Mouse (Mus musculus) stomach, embryonic 16.5 days (tissue): ENCODE results near the gene Babam2. TPM values are rescaled to one million over a fixed set of nuclear protein-coding genes. Genes with fewer than 3 reads are reported as not detected.

Experiments used
- ATAC-seq: fragments of 200-750 bp; cut with Nextera tagmentation; 2 replicates; pipeline ENCODE4 v1.8.0; 2017; ENCODE audit warnings: moderate number of reproducible peaks, moderate TSS enrichment; ENCODE audit not compliant: insufficient read depth, low FRiP score
- H3K27ac ChIP-seq: fragments of 300-500 bp; sonication (generic); 2 replicates; pipeline ENCODE4 v1.5.1; 2014; ENCODE audit warnings: low read length
- H3K27me3 ChIP-seq: fragments of 300-500 bp; sonication (generic); 2 replicates; pipeline ENCODE4 v1.6.1; 2014; ENCODE audit warnings: low read length, control low read depth, mixed read lengths; ENCODE audit not compliant: control insufficient read depth, insufficient read depth
- H3K36me3 ChIP-seq: fragments of 300-500 bp; sonication (generic); 2 replicates; pipeline ENCODE4 v1.6.1; 2014; ENCODE audit warnings: low read length; ENCODE audit not compliant: control insufficient read depth, insufficient read depth
- H3K4me1 ChIP-seq: fragments of 300-500 bp; sonication (generic); 2 replicates; pipeline ENCODE4 v1.6.1; 2014; ENCODE audit warnings: low read length, control low read depth, mixed read lengths; ENCODE audit not compliant: control insufficient read depth, insufficient read depth
- H3K4me2 ChIP-seq: fragments of 300-500 bp; sonication (generic); 2 replicates; pipeline ENCODE4 v1.6.1; 2014; ENCODE audit warnings: low read depth, low read length, mixed read lengths
- H3K4me3 ChIP-seq: fragments of 300-500 bp; sonication (generic); replicated peaks from 2 replicates; pipeline ENCODE4 v1.5.1; 2014; ENCODE audit warnings: mild to moderate bottlenecking, low read length
- H3K9ac ChIP-seq: fragments of 300-500 bp; sonication (generic); 2 replicates; pipeline ENCODE4 v1.6.1; 2014; ENCODE audit warnings: low read length
- H3K9me3 ChIP-seq: fragments of 300-500 bp; sonication (generic); replicated peaks from 2 replicates; pipeline ENCODE4 v1.6.1; 2016; ENCODE audit warnings: low read length, control low read depth; ENCODE audit not compliant: control insufficient read depth
- WGBS: fragments of 180-500 bp; shearing (Covaris S2); extraction: QIAGEN DNeasy Blood & Tissue Kit; methylation state at CpG from one replicate; pipeline ENCODE4 v1.1.7; 2014; 5-methylcytosine and 5-hydroxymethylcytosine counted together
- polyA plus RNA-seq: library from polyadenylated mRNA; unstranded; fragments of >200 nt; fragmentation: Nextera tagmentation; extraction: Ambion mirVana; gene quantifications from 2 replicates; pipeline ENCODE4 v1.2.1, GENCODE M21; 2015

Gene Babam2
- polyA plus RNA-seq, 1 experiment from 2014 or later: 62.6 TPM

- H3K9ac ChIP-seq: peak overlapping the region; percentile 58; the same call in 1 of the 2 replicates
- H3K9me3 ChIP-seq: no peaks in the 10 kb centered on the region
- 0 out of 2 replicates have a peak overlapping the region, but pooled peaks have one; percentile 36 for H3K4me2 ChIP-seq
- no peaks in the 10 kb centered on the region for H3K36me3 ChIP-seq
- ATAC-seq: peak; percentile 16; the same call in 1 of the 2 replicates
- H3K4me1 ChIP-seq: peaks cover 9% of the 10 kb centered on the region; the same call in 1 of the 2 replicates
- 68% methylated on average over 6 of the region's 6 CpGs for WGBS
- peak overlapping the region; percentile 81 for H3K27ac ChIP-seq
- no peaks in the 10 kb centered on the region for H3K27me3 ChIP-seq
- H3K4me3 ChIP-seq: no peak overlapping the region
These were observed 424.5 kb downstream of the Babam2 start for GRCm38 (mm10) chr5:32121936-32122335.

GRCm38 (mm10) chr5:32122363-32122762 is 424.9 kb downstream of the Babam2 start:
- 77% methylated on average over 5 of the region's 5 CpGs for WGBS
- no peak overlapping the region for H3K9ac ChIP-seq

GRCm38 (mm10) chr5:32124957-32125356 is 427.5 kb downstream of the Babam2 start:
- no peaks in the 10 kb centered on the region for H3K9me3 ChIP-seq
- no peaks in the 10 kb centered on the region for H3K36me3 ChIP-seq
- peak; percentile 4; the same call in 1 of the 2 replicates for ATAC-seq
- H3K4me3 ChIP-seq: no peak overlapping the region
- peak overlapping the region; percentile 69 for H3K27ac ChIP-seq
- peaks cover 13% of the 10 kb centered on the region; the same call in 1 of the 2 replicates for H3K4me1 ChIP-seq
- 53% methylated on average over 6 of the region's 6 CpGs for WGBS
- H3K9ac ChIP-seq: no peak overlapping the region
- H3K4me2 ChIP-seq: no peak overlapping the region
- no peaks in the 10 kb centered on the region for H3K27me3 ChIP-seq

More at GRCm38 (mm10) chr5:32122363-32122762, 424.9 kb downstream of the Babam2 start:
- H3K27me3 ChIP-seq: no peaks in the 10 kb centered on the region
- no peak for ATAC-seq
- H3K4me2 ChIP-seq: no peak overlapping the region
- no peaks in the 10 kb centered on the region for H3K36me3 ChIP-seq
- no peak overlapping the region for H3K4me3 ChIP-seq
- peak overlapping the region; percentile 81 for H3K27ac ChIP-seq
- H3K9me3 ChIP-seq: no peaks in the 10 kb centered on the region
- peaks cover 9% of the 10 kb centered on the region; the same call in 1 of the 2 replicates for H3K4me1 ChIP-seq

- no peak for ATAC-seq
- Histone ChIP-seq H3K9me3 (no peaks in the 10 kb centered on the region), H3K4me1 (peaks cover 7% of the 10 kb centered on the region; the same call in 1 of the 2 replicates), H3K27me3 (no peaks in the 10 kb centered on the region), H3K27ac (no peak overlapping the region), H3K4me3 (no peak overlapping the region), H3K9ac (no peak overlapping the region), H3K36me3 (no peaks in the 10 kb centered on the region), H3K4me2 (no peak overlapping the region)
- 81% methylated on average over 3 of the region's 3 CpGs for WGBS
These were observed 429.7 kb downstream of the Babam2 start for GRCm38 (mm10) chr5:32127226-32127625.

GRCm38 (mm10) chr5:32127927-32128326 is 430.4 kb downstream of the Babam2 start:
- no peak overlapping the region for H3K27ac ChIP-seq
- 45% methylated on average over 3 of the region's 3 CpGs for WGBS
- no peak overlapping the region for H3K9ac ChIP-seq
- ATAC-seq: no peak
- H3K36me3 ChIP-seq: no peaks in the 10 kb centered on the region
- no peaks in the 10 kb centered on the region for H3K9me3 ChIP-seq
- H3K27me3 ChIP-seq: no peaks in the 10 kb centered on the region
- no peak overlapping the region for H3K4me2 ChIP-seq
- peaks cover 7% of the 10 kb centered on the region; the same call in 1 of the 2 replicates for H3K4me1 ChIP-seq
- no peak overlapping the region for H3K4me3 ChIP-seq

GRCm38 (mm10) chr5:32132971-32133501 is 435.6 kb downstream of the Babam2 start:
- H3K4me1 ChIP-seq: peaks cover 6% of the 10 kb centered on the region; the same call in 1 of the 2 replicates
- ATAC-seq: peak; percentile 31; the same call in 1 of the 2 replicates
- H3K9me3 ChIP-seq: no peaks in the 10 kb centered on the region
- H3K9ac ChIP-seq: peak overlapping the region; percentile 95
- H3K27me3 ChIP-seq: no peaks in the 10 kb centered on the region
- under 1% methylated on average over 47 of the region's 48 CpGs for WGBS
- H3K4me3 ChIP-seq: peak overlapping the region; percentile 94
- no peaks in the 10 kb centered on the region for H3K36me3 ChIP-seq
- peak overlapping the region; percentile 85 for H3K4me2 ChIP-seq
- H3K27ac ChIP-seq: peak overlapping the region; percentile 100

- Histone ChIP-seq H3K27me3 (no peaks in the 10 kb centered on the region), H3K36me3 (no peaks in the 10 kb centered on the region), H3K9ac (peak overlapping the region; percentile 95), H3K4me2 (peak overlapping the region; percentile 85), H3K4me1 (peaks cover 6% of the 10 kb centered on the region; the same call in 1 of the 2 replicates), H3K4me3 (peak overlapping the region; percentile 94), H3K9me3 (no peaks in the 10 kb centered on the region), H3K27ac (peak overlapping the region; percentile 100)
- 0% methylated on average over 20 of the region's 20 CpGs for WGBS
- ATAC-seq: peak; percentile 48
These were observed 436.1 kb downstream of the Babam2 start for GRCm38 (mm10) chr5:32133549-32134004.

- WGBS: 4% methylated on average over 21 of the region's 21 CpGs
- H3K4me2 ChIP-seq: peak overlapping the region; percentile 85
- no peaks in the 10 kb centered on the region for H3K9me3 ChIP-seq
- H3K4me3 ChIP-seq: peak overlapping the region; percentile 94
- peak overlapping the region; percentile 95 for H3K9ac ChIP-seq
- no peaks in the 10 kb centered on the region for H3K36me3 ChIP-seq
- H3K27me3 ChIP-seq: no peaks in the 10 kb centered on the region
- peak overlapping the region; percentile 100 for H3K27ac ChIP-seq
- peaks cover 12% of the 10 kb centered on the region; the same call in 1 of the 2 replicates for H3K4me1 ChIP-seq
- no peak for ATAC-seq
These were observed 436.7 kb downstream of the Babam2 start for GRCm38 (mm10) chr5:32134051-32134732.
